Mouse (Mus musculus): ENCODE results near the gene D430041D05Rik.

- TF ChIP-seq CTCF (IDR thresholded peaks at IDR 0.05; ENCODE audit: low read depth) (no peak), EP300 (optimal IDR thresholded peaks at IDR 0.05) (no peak)
Measured at GRCm38 (mm10) chr2:104192401-104193141, 218.2 kb downstream of the D430041D05Rik start.
